Mouse (Mus musculus) lung, embryonic 14.5 days (tissue): Measurements from ENCODE around the gene Iqcd. TPM values are rescaled to one million over a fixed set of nuclear protein-coding genes. Genes with fewer than 3 reads are reported as not detected.

Experiments
- ATAC-seq: fragments of 200-750 bp; cut with Nextera tagmentation; 2 replicates; pipeline ENCODE4 v1.8.0; 2017; ENCODE audit warnings: mild to moderate bottlenecking, moderate TSS enrichment, moderate library complexity; ENCODE audit not compliant: insufficient read depth
- DNase-seq: peaks from one replicate; pipeline ENCODE4 v3.0.0-alpha.2; 2015
- H3K27ac ChIP-seq: fragments of 300-500 bp; sonication (generic); 2 replicates; pipeline ENCODE4 v1.5.1; 2014; ENCODE audit warnings: low read depth, mild to moderate bottlenecking, moderate library complexity
- H3K27me3 ChIP-seq: fragments of 300-500 bp; sonication (generic); 2 replicates; pipeline ENCODE4 v1.6.1; 2014; ENCODE audit warnings: low read length, control low read depth; ENCODE audit not compliant: insufficient read depth
- H3K36me3 ChIP-seq: fragments of 300-500 bp; sonication (generic); 2 replicates; pipeline ENCODE4 v1.6.1; 2014; ENCODE audit warnings: control low read depth; ENCODE audit not compliant: insufficient read depth
- H3K4me1 ChIP-seq: fragments of 300-500 bp; sonication (generic); 2 replicates; pipeline ENCODE4 v1.6.1; 2014; ENCODE audit warnings: antibody characterized with exemption, control low read depth; ENCODE audit not compliant: insufficient read depth
- H3K4me2 ChIP-seq: fragments of 300-500 bp; sonication (generic); 2 replicates; pipeline ENCODE4 v1.6.1; 2014; ENCODE audit warnings: mild to moderate bottlenecking
- H3K4me3 ChIP-seq: fragments of 300-500 bp; sonication (generic); 2 replicates; pipeline ENCODE4 v1.5.1; 2014; ENCODE audit warnings: low read depth, low read length
- H3K9ac ChIP-seq: fragments of 300-500 bp; sonication (generic); 2 replicates; pipeline ENCODE4 v1.6.1; 2014
- H3K9me3 ChIP-seq: fragments of 300-500 bp; sonication (generic); 2 replicates; pipeline ENCODE4 v1.6.1; 2016; ENCODE audit warnings: low read depth, low read length, control low read depth
- CTCF ChIP-seq: IDR thresholded peaks from 2 replicates; pipeline ENCODE4 v1.5.1; 2016; ENCODE audit warnings: antibody characterized with exemption, low read depth
- WGBS: fragments of 180-500 bp; shearing (Covaris S2); extraction: QIAGEN DNeasy Blood & Tissue Kit; methylation state at CpG from one replicate; pipeline ENCODE4 v1.1.7; 2014; 5-methylcytosine and 5-hydroxymethylcytosine counted together
- polyA plus RNA-seq: library from polyadenylated mRNA; unstranded; fragments of >200 nt; fragmentation: Nextera tagmentation; extraction: Ambion mirVana; gene quantifications from 2 replicates; pipeline ENCODE4 v1.2.1, GENCODE M21; 2014

Gene Iqcd
- polyA plus RNA-seq, 1 experiment from 2014 or later: 0.37 TPM

DNA sequence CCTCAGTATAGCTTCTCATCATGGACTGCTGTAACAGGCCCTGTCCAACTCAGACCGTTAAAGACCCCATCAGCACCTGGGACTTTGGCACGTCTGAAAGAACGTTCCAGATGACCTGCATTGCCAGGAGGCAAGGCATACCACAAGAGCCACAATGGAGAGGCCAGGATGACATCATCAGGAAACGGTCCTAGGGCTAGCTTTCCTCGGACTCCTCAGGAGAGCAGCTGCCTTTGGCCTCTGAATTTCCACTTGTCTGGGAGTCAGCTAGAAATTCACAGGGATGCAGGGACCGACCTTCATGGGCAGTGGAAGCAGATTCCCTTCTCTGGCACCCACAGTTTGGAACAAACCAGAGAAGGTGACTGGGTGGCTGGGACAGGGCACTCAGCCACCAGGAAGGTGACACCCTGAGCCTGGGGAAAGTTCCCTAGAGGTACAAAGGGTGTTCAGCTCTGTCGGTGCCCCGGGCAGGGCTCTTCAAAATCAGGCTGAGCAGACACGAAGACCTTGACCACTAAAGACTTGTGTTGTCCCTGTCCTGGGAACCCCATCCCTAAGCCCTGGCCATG lies 22.0 kb upstream of the Iqcd start:
- ATAC-seq (no peak), DNase-seq (peak; percentile 54)
- Histone ChIP-seq H3K4me2 (no peak overlapping the region), H3K9me3 (no peaks in the 10 kb centered on the region), H3K27ac (peak overlapping the region; percentile 82), H3K27me3 (no peaks in the 10 kb centered on the region), H3K4me1 (peaks cover 79% of the 10 kb centered on the region), H3K36me3 (no peaks in the 10 kb centered on the region; the same call in 1 of the 2 replicates), H3K4me3 (no peak overlapping the region), H3K9ac (no peak overlapping the region)
- WGBS: 44% methylated on average over 9 of the region's 9 CpGs
- TF ChIP-seq CTCF: no peak

DNA sequence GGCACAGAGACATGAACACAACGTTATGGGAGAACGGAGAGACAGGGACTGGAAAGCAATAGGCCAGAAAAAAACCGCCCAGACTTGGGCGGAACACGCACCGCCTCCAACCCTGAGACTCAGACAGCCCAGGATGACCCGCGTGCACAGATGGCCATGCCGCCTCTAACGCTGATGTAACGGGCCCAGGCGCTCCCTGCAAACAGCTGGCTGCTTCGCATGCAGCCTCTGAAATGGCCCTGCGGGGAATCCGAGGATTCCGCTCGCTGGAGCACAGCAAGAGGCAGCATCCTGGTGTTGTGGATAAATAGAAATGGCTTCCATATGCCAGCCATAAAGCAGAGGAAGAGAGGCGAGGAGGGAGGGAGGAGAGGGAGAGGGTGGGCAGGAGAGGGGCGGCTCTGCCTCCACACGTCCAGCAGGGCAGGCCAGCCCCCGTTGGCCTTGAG lies 21.5 kb upstream of the Iqcd start:
- 27% methylated on average over 21 of the region's 21 CpGs for WGBS
- Histone ChIP-seq H3K4me3 (no peak overlapping the region), H3K4me2 (0 out of 2 replicates have a peak overlapping the region, but pooled peaks have one; percentile 16), H3K27ac (peak overlapping the region; percentile 82), H3K9me3 (no peaks in the 10 kb centered on the region), H3K4me1 (peaks cover 80% of the 10 kb centered on the region), H3K27me3 (no peaks in the 10 kb centered on the region), H3K9ac (no peak overlapping the region), H3K36me3 (no peaks in the 10 kb centered on the region; the same call in 1 of the 2 replicates)
- DNase-seq (peak; percentile 83), ATAC-seq (peak; percentile 38; the same call in 1 of the 2 replicates)
- TF ChIP-seq CTCF: no peak

DNA sequence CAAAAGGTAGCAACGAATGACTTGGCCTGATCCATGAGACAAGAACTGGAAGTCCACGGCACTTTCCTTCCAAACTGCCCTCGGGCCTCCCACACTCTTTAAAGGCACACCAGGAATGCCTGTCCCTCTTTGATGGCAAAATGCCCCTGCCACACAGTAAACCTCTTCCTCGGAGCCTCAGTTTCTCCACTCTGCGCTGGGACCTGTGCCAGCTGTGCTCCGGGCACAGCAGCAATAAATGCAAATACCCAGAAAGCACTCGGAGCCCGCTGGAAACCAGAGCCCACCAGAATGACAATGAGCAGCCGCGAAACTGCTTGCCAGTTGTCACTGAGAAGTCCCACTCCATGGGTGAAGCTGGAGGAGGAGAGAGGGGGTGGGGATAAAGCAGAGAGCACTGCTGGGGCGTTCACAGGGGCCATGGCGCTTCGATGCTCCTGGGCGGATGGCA lies 21.0 kb upstream of the Iqcd start:
- TF ChIP-seq CTCF: no peak
- H3K27ac ChIP-seq: peak overlapping the region; percentile 82
- ATAC-seq: no peak
- 61% methylated on average over 14 of the region's 14 CpGs for WGBS
- no peaks in the 10 kb centered on the region for H3K9me3 ChIP-seq
- no peaks in the 10 kb centered on the region; the same call in 1 of the 2 replicates for H3K36me3 ChIP-seq
- no peak overlapping the region for H3K4me3 ChIP-seq
- H3K4me2 ChIP-seq: no peak overlapping the region
- H3K9ac ChIP-seq: no peak overlapping the region
- peak; percentile 19 for DNase-seq
- H3K4me1 ChIP-seq: peaks cover 78% of the 10 kb centered on the region
- no peaks in the 10 kb centered on the region for H3K27me3 ChIP-seq

DNA sequence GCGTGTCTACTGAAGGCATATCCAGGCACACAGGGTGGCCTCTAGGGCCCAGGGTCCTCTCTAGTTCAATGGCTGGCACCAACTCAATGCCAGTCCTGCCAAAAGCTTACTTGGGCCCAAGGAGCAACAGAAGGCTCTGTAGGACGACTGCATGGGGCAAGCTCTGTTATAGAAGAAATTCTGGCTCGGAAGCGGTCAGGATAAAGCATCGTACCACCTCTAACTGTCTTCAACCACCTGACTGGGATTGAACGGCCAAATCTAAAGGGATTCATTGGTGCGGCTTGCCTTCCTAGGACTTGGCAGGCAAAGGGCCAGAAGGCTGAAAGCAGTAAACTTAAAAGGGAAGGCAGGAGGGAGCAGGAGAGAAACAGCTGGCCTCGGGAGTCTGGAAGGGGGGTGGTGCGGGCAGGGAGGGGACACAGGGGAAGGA lies 20.5 kb upstream of the Iqcd start:
- Histone ChIP-seq H3K27ac (peak overlapping the region; percentile 82; the same call in 1 of the 2 replicates), H3K4me1 (peaks cover 72% of the 10 kb centered on the region), H3K4me3 (no peak overlapping the region), H3K36me3 (no peaks in the 10 kb centered on the region; the same call in 1 of the 2 replicates), H3K4me2 (no peak overlapping the region), H3K9me3 (no peaks in the 10 kb centered on the region), H3K9ac (no peak overlapping the region), H3K27me3 (no peaks in the 10 kb centered on the region)
- peak; percentile 53 for DNase-seq
- no peak for ATAC-seq
- WGBS: 54% methylated on average over 9 of the region's 9 CpGs
- no peak for TF ChIP-seq CTCF

DNA sequence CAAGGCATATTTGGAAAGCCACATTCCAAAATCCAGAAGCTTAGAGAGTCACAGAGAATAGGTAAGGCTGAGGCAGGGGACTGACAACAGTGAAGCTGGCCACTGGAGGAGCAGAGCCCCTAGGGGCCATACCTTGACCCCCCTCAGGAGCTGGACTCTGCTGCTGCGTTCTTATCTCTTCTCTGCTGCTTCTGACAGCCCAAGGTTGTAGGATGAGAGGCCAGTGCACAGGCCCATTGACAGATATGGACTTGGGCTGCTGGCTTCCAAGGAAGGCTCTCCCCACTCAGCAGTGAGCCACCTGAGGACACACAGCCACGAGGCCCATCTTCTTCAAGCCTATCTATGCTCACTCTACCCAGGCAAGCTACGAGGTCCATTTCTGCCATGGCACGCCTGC lies 19.9 kb upstream of the Iqcd start:
- H3K9me3 ChIP-seq: no peaks in the 10 kb centered on the region
- 63% methylated on average over 4 of the region's 4 CpGs for WGBS
- H3K36me3 ChIP-seq: no peaks in the 10 kb centered on the region; the same call in 1 of the 2 replicates
- no peak for TF ChIP-seq CTCF
- H3K27ac ChIP-seq: peak overlapping the region; percentile 15; the same call in 1 of the 2 replicates
- H3K9ac ChIP-seq: no peak overlapping the region
- DNase-seq: no peak
- no peak overlapping the region for H3K4me3 ChIP-seq
- no peaks in the 10 kb centered on the region for H3K27me3 ChIP-seq
- peaks cover 66% of the 10 kb centered on the region for H3K4me1 ChIP-seq
- no peak for ATAC-seq
- H3K4me2 ChIP-seq: no peak overlapping the region

DNA sequence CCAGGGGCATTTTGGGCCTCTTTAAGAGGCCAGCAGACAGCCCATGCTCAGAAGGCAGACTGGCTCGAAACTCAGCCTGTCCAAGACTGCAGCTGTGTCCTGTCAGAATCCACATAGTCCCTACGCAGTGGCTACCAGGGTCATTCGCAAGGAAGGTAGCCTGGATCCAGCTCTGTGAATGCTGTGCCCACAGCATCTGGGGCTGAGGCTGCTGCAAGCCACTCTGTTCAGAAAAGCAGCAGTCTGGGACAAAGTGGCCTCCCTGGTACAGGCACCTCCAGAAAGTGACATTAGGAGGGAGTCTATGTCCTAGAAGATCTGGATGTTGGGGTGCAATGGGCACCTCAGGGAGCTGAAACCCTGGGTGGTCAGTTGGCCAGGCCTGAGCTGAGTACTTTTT lies 19.0 kb upstream of the Iqcd start:
- Histone ChIP-seq H3K36me3 (peaks cover 7% of the 10 kb centered on the region; the same call in 1 of the 2 replicates), H3K4me1 (peaks cover 60% of the 10 kb centered on the region), H3K27me3 (no peaks in the 10 kb centered on the region), H3K9ac (no peak overlapping the region), H3K4me2 (no peak overlapping the region), H3K9me3 (no peaks in the 10 kb centered on the region), H3K4me3 (no peak overlapping the region), H3K27ac (0 out of 2 replicates have a peak overlapping the region, but pooled peaks have one; percentile 3)
- ATAC-seq: no peak
- peak; percentile 57 for DNase-seq
- TF ChIP-seq CTCF: no peak
- 54% methylated on average over 3 of the region's 3 CpGs for WGBS

DNA sequence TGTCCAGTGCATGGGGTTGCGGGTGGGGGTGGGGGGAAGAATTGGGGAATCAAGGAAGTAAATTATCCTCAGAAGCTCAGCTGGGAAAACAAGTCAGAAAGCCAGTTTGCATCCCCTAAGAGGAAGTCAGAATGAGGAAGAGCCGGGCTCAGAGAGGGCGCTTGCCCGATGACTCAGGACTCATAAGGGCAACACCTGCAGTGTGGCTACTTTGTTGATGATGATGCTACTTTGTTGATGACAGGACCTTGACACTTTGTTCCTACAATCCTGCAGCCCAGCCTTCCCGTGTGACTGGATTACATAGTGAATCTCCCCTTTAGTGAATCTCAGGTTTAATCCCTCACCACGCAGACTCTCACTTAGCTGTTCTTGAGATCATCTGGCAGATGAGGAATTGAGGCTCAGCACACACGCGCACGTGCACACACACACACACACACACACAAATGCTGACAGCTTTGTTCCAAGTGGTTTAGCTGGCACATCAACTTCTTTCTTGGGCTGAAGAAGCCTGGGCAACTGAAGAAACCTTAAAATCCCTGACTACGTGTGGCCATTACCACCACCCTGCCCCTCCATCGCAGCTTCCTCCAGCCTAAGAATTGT lies 18.4 kb upstream of the Iqcd start:
- 70% methylated on average over 11 of the region's 11 CpGs for WGBS
- ATAC-seq: no peak
- Histone ChIP-seq H3K27me3 (no peaks in the 10 kb centered on the region), H3K4me2 (no peak overlapping the region), H3K4me1 (peaks cover 54% of the 10 kb centered on the region), H3K9me3 (no peaks in the 10 kb centered on the region), H3K27ac (peak overlapping the region; percentile 80), H3K36me3 (peaks cover 8% of the 10 kb centered on the region; the same call in 1 of the 2 replicates), H3K9ac (no peak overlapping the region), H3K4me3 (no peak overlapping the region)
- no peak for TF ChIP-seq CTCF
- no peak for DNase-seq
